Mouse (Mus musculus) lung, adult 2 months (tissue): Measurements from ENCODE around the gene Sirt6. TPM values are rescaled to one million over a fixed set of nuclear protein-coding genes. Genes with fewer than 3 reads are reported as not detected.
A peak's percentile ranks its signal among the peaks of the same experiment; 100 is the strongest.

Experiments
- DNase-seq: peaks from one replicate; pipeline ENCODE4 v3.0.0; 2022
- H3K4me1 ChIP-seq: fragments of 200-500 bp; 2 replicates; pipeline ENCODE4 v1.6.1; 2011; ENCODE audit warnings: low read length; ENCODE audit not compliant: control insufficient read depth, insufficient read depth
- H3K4me3 ChIP-seq: fragments of 200-500 bp; replicated peaks from 2 replicates; pipeline ENCODE3; 2011; ENCODE audit warnings: low read depth, mild to moderate bottlenecking, control low read depth, low read length; ENCODE audit errors: extremely low read depth
- CTCF ChIP-seq: fragments of 200-500 bp; IDR thresholded peaks from 2 replicates; pipeline ENCODE4 v1.5.1; 2011; ENCODE audit warnings: mild to moderate bottlenecking, low read length, control low read depth; ENCODE audit not compliant: insufficient read depth
- POLR2A ChIP-seq: fragments of 200-500 bp; IDR thresholded peaks from 2 replicates; pipeline ENCODE4 v1.6.1; 2011; ENCODE audit warnings: low read depth, mild to moderate bottlenecking, control low read depth, low read length, borderline replicate concordance; ENCODE audit errors: extremely low read depth
- WGBS: fragments of 180-500 bp; shearing (Covaris S2); methylation state at CpG from one replicate; pipeline ENCODE4 v1.1.7; 2018; 5-methylcytosine and 5-hydroxymethylcytosine counted together
- polyA plus RNA-seq: library from polyadenylated mRNA; depleted of rRNA; stranded (reverse); fragments of >200 nt; gene quantifications from 2 replicates; pipeline ENCODE4 v1.2.3, GENCODE M21; 2012

Gene Sirt6
- polyA plus RNA-seq, 1 experiment = 36.2 TPM

- H3K4me3 ChIP-seq = peak overlapping the region; percentile 80
- DNase-seq = no peak
- H3K4me1 ChIP-seq = no peaks in the 10 kb centered on the region; the same call in 1 of the 2 replicates
- WGBS = 33% methylated on average over 7 of the region's 7 CpGs
- no peak for TF ChIP-seq CTCF
- TF ChIP-seq POLR2A = no peak
Observed at GRCm38 (mm10) chr10:81627836-81628220, 231 bp upstream of the Sirt6 start.

- DNase-seq = no peak
- WGBS = 82% methylated on average over 22 of the region's 22 CpGs
Observed at GRCm38 (mm10) chr10:81626101-81626993, 1.2 kb downstream of the Sirt6 start.

GRCm38 (mm10) chr10:81623441-81623840, 4.2 kb downstream of the Sirt6 start:
- DNase-seq = no peak
- TF ChIP-seq POLR2A = no peak
- TF ChIP-seq CTCF = no peak
- WGBS = 68% methylated on average over 8 of the region's 8 CpGs
- H3K4me3 ChIP-seq = no peak overlapping the region
- H3K4me1 ChIP-seq = no peaks in the 10 kb centered on the region; the same call in 1 of the 2 replicates

More at GRCm38 (mm10) chr10:81626101-81626993, 1.2 kb downstream of the Sirt6 start:
- Histone ChIP-seq H3K4me3 (peak overlapping the region; percentile 80), H3K4me1 (no peaks in the 10 kb centered on the region; the same call in 1 of the 2 replicates)
- TF ChIP-seq POLR2A (no peak), CTCF (no peak)

- no peaks in the 10 kb centered on the region for H3K4me1 ChIP-seq
- DNase-seq = no peak
- H3K4me3 ChIP-seq = no peak overlapping the region
- no peak for TF ChIP-seq POLR2A
- no peak for TF ChIP-seq CTCF
- 61% methylated on average over 9 of the region's 9 CpGs for WGBS
Observed at GRCm38 (mm10) chr10:81620786-81621185, 6.8 kb downstream of the Sirt6 start.

DNA sequence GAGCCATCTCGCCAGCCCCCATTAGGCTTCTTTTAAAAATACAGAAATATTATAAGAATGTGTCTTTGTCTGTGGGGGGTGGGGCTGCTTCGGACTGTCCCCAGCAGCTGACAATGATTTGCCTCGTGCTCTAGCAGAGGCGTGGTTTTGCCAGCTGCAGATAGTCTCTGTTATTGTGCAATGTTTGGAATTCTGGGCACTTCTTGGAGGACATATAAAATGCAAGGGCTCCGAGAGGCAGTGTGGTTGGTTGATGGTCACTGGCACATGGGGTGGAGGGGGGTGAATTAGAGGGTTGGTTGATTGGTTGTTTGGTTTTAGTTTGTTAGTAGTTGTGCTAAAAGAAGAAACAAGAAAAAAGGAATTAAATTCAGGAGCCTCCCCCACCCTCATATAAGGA, 7.6 kb downstream of the Sirt6 start:
- TF ChIP-seq POLR2A = no peak
- no peak for TF ChIP-seq CTCF
- Histone ChIP-seq H3K4me1 (no peaks in the 10 kb centered on the region), H3K4me3 (no peak overlapping the region)
- DNase-seq = no peak
- 63% methylated on average over 5 of the region's 5 CpGs for WGBS

GRCm38 (mm10) chr10:81615486-81615885, 12.1 kb downstream of the Sirt6 start:
- no peak for TF ChIP-seq POLR2A
- no peak for TF ChIP-seq CTCF
- Histone ChIP-seq H3K4me1 (no peaks in the 10 kb centered on the region), H3K4me3 (no peak overlapping the region)
- DNase-seq = no peak
- 58% methylated on average over 6 of the region's 6 CpGs for WGBS

DNA sequence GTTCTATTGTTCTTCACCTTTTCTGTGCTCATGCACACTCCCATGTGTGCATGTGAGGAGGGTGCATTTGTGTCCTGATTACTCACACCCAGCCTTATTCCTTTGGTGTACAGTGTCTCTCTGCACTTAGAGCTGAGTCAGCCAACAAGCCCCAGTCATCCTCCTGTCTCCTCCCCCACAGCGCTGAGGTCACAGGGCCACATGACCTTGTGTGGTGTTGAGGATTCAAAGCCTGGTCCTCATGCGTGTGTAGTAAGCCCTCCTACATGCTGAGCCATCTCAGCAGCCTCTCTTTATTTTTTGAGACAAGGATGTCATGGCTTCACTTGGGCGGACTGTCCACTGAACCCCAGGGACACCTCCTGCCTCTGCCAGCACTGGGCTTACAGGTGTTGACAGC, 14.8 kb downstream of the Sirt6 start:
- Histone ChIP-seq H3K4me1 (no peaks in the 10 kb centered on the region), H3K4me3 (no peak overlapping the region)
- DNase-seq = no peak
- TF ChIP-seq CTCF (no peak), POLR2A (no peak)
- 70% methylated on average over 3 of the region's 3 CpGs for WGBS

- WGBS = 100% methylated on average over 1 of the region's 1 CpGs
- Histone ChIP-seq H3K4me1 (peaks cover 6% of the 10 kb centered on the region), H3K4me3 (no peak overlapping the region)
- TF ChIP-seq POLR2A (no peak), CTCF (no peak)
- DNase-seq = no peak
Observed at GRCm38 (mm10) chr10:81608308-81608707, 19.3 kb downstream of the Sirt6 start.

DNA sequence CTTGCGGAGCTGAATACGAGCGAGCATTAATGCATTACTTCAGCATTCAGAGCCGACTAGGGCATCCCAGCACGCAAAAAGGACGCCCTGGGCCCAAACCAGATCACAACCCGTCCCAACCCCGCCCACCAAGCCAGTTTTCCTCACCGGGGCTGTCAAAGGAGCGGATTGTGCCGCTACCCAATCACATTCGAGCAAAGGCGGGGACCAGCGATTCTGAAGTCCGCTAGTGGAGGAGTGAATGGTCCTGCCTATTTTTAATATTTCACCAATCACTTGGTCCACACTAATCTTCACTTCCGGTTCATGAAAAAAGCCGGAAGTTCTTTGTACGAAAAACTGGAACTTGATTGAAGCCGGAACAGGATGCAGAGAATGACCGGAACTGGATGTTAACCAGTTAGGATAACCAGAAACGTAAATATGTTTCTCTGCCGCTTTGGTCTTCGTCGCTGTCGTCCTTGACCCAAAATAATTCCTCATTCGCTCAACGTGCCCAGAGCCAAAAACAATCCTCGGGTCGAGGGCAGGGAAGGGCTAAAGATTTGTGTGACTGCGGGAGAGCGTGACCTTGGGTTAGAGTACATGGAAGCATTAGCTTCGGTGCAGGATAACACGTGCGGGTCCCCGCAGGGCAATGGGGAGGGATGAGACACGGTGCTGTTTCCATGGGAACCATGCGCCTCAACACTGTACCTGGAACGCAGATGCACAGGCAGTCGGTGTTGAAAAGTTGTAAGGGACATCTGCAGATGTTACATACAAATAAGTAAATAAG, 21.4 kb downstream of the Sirt6 start, which contains the start of gene BC025920:
BC025920 (plus strand) TSS at position 297 of the 778 bp plus-strand sequence.
- TF ChIP-seq POLR2A (peak; percentile 85; the same call in 1 of the 2 replicates), CTCF (no peak)
- DNase-seq = peak; percentile 84
- 1% methylated on average over 39 of the region's 39 CpGs for WGBS
- Histone ChIP-seq H3K4me1 (peaks cover 11% of the 10 kb centered on the region), H3K4me3 (peak within 1 kb of the TSS; percentile 70)

- Histone ChIP-seq H3K4me1 (peaks cover 14% of the 10 kb centered on the region), H3K4me3 (peak overlapping the region; percentile 70)
- WGBS = under 1% methylated on average over 14 of the region's 14 CpGs
- no peak for DNase-seq
- TF ChIP-seq POLR2A (no peak), CTCF (no peak)
Observed at GRCm38 (mm10) chr10:81605666-81605973, 22.0 kb downstream of the Sirt6 start.
